Mouse (Mus musculus) midbrain, embryonic 16.5 days (tissue): ENCODE measurements around the gene Rps3a1. TPM values are rescaled to one million over a fixed set of nuclear protein-coding genes. Genes with fewer than 3 reads are reported as not detected.
A peak's percentile ranks its signal among the peaks of the same experiment; 100 is the strongest.
"Not testable (repeated sequence)": the region's sequence is repeated elsewhere in the genome, so short reads cannot be mapped to it uniquely, and the experiment has no call there.

ENCODE experiments used
- ATAC-seq: fragments of 200-750 bp; cut with Nextera tagmentation; 2 replicates; pipeline ENCODE4 v1.8.0; 2017; ENCODE audit warnings: moderate TSS enrichment
- H3K27ac ChIP-seq: fragments of 300-500 bp; sonication (generic); 2 replicates; pipeline ENCODE4 v1.5.1; 2014; ENCODE audit warnings: mild to moderate bottlenecking, low read length, mixed read lengths
- H3K27me3 ChIP-seq: fragments of 300-500 bp; sonication (generic); 2 replicates; pipeline ENCODE4 v1.6.1; 2014; ENCODE audit warnings: low read depth, low read length, mixed read lengths; ENCODE audit not compliant: control insufficient read depth, insufficient read depth
- H3K36me3 ChIP-seq: fragments of 300-500 bp; sonication (generic); 2 replicates; pipeline ENCODE4 v1.6.1; 2014; ENCODE audit warnings: mild to moderate bottlenecking, low read length, moderate library complexity, mixed read lengths; ENCODE audit not compliant: control insufficient read depth, insufficient read depth
- H3K4me1 ChIP-seq: fragments of 300-500 bp; sonication (generic); 2 replicates; pipeline ENCODE4 v1.6.1; 2014; ENCODE audit warnings: mild to moderate bottlenecking, low read length, mixed read lengths; ENCODE audit not compliant: control insufficient read depth, insufficient read depth
- H3K4me2 ChIP-seq: fragments of 300-500 bp; sonication (generic); 2 replicates; pipeline ENCODE4 v1.6.1; 2014; ENCODE audit warnings: mild to moderate bottlenecking, low read length, mixed read lengths
- H3K4me3 ChIP-seq: fragments of 300-500 bp; sonication (generic); 2 replicates; pipeline ENCODE4 v1.5.1; 2014; ENCODE audit warnings: low read depth, mild to moderate bottlenecking, low read length, moderate library complexity, mixed read lengths
- H3K9ac ChIP-seq: fragments of 300-500 bp; sonication (generic); 2 replicates; pipeline ENCODE4 v1.6.1; 2014; ENCODE audit warnings: low read depth, low read length, mixed read lengths
- H3K9me3 ChIP-seq: fragments of 300-500 bp; sonication (generic); replicated peaks from 2 replicates; pipeline ENCODE4 v1.6.1; 2014; ENCODE audit warnings: mild to moderate bottlenecking, low read length, mixed read lengths; ENCODE audit not compliant: control insufficient read depth, poor library complexity, severe bottlenecking
- WGBS: fragments of 180-500 bp; shearing (Covaris S2); extraction: QIAGEN DNeasy Blood & Tissue Kit; methylation state at CpG from one replicate; pipeline ENCODE4 v1.1.7; 2014; 5-methylcytosine and 5-hydroxymethylcytosine counted together
- polyA plus RNA-seq: library from polyadenylated mRNA; unstranded; fragments of >200 nt; fragmentation: Nextera tagmentation; extraction: Ambion mirVana; gene quantifications from 2 replicates; pipeline ENCODE4 v1.2.1, GENCODE M21; 2015

The Rps3a1 gene
- polyA plus RNA-seq, 1 experiment from 2014 or later: 494 TPM

- ATAC-seq: 0 out of 2 replicates have a peak, but pooled peaks have one; percentile 58
- Histone ChIP-seq H3K27me3 (no peaks in the 10 kb centered on the region), H3K9ac (no peak overlapping the region), H3K4me3 (no peak overlapping the region), H3K36me3 (no peaks in the 10 kb centered on the region), H3K4me2 (no peak overlapping the region), H3K9me3 (no peaks in the 10 kb centered on the region), H3K27ac (no peak overlapping the region), H3K4me1 (no peaks in the 10 kb centered on the region)
- 42% methylated on average over 8 of the region's 8 CpGs for WGBS
These were observed 34.6 kb downstream of the Rps3a1 start for GRCm38 (mm10) chr3:86107637-86108539.

- Histone ChIP-seq H3K27ac (no peak overlapping the region), H3K4me3 (no peak overlapping the region), H3K4me2 (no peak overlapping the region), H3K27me3 (no peaks in the 10 kb centered on the region), H3K9ac (no peak overlapping the region), H3K9me3 (no peaks in the 10 kb centered on the region), H3K4me1 (no peaks in the 10 kb centered on the region), H3K36me3 (no peaks in the 10 kb centered on the region)
- ATAC-seq: no peak
- WGBS: 96% methylated on average over 8 of the region's 8 CpGs
These were observed 36.3 kb downstream of the Rps3a1 start for GRCm38 (mm10) chr3:86106086-86106632.

- no peak overlapping the region for H3K4me2 ChIP-seq
- H3K9me3 ChIP-seq: no peaks in the 10 kb centered on the region
- no peaks in the 10 kb centered on the region for H3K4me1 ChIP-seq
- no peak overlapping the region for H3K4me3 ChIP-seq
- ATAC-seq: no peak
- no peaks in the 10 kb centered on the region for H3K36me3 ChIP-seq
- WGBS: 85% methylated on average over 4 of the region's 4 CpGs
- H3K27me3 ChIP-seq: no peaks in the 10 kb centered on the region
- no peak overlapping the region for H3K27ac ChIP-seq
- no peak overlapping the region for H3K9ac ChIP-seq
These were observed 37.6 kb downstream of the Rps3a1 start for GRCm38 (mm10) chr3:86104909-86105308.

GRCm38 (mm10) chr3:86104433-86104832 is 38.1 kb downstream of the Rps3a1 start:
- 91% methylated on average over 7 of the region's 7 CpGs for WGBS
- H3K9me3 ChIP-seq, H3K27me3 ChIP-seq, H3K4me3 ChIP-seq, H3K4me1 ChIP-seq, H3K36me3 ChIP-seq, H3K4me2 ChIP-seq, ATAC-seq, H3K27ac ChIP-seq, H3K9ac ChIP-seq: not testable (repeated sequence)

GRCm38 (mm10) chr3:86103449-86104291 is 38.8 kb downstream of the Rps3a1 start:
- Histone ChIP-seq H3K4me1 (no peaks in the 10 kb centered on the region), H3K27me3 (no peaks in the 10 kb centered on the region), H3K9ac (no peak overlapping the region), H3K9me3 (no peaks in the 10 kb centered on the region), H3K4me2 (no peak overlapping the region), H3K36me3 (0 out of 2 replicates have a peak, but pooled peaks cover 3% of the 10 kb centered on the region), H3K4me3 (no peak overlapping the region), H3K27ac (no peak overlapping the region)
- no peak for ATAC-seq
- 89% methylated on average over 15 of the region's 18 CpGs for WGBS

- H3K4me3 ChIP-seq: no peak overlapping the region
- 73% methylated on average over 6 of the region's 6 CpGs for WGBS
- H3K27me3 ChIP-seq: no peaks in the 10 kb centered on the region
- H3K27ac ChIP-seq: no peak overlapping the region
- 0 out of 2 replicates have a peak, but pooled peaks cover 3% of the 10 kb centered on the region for H3K36me3 ChIP-seq
- H3K9ac ChIP-seq: no peak overlapping the region
- H3K9me3 ChIP-seq: no peaks in the 10 kb centered on the region
- H3K4me2 ChIP-seq: no peak overlapping the region
- H3K4me1 ChIP-seq: no peaks in the 10 kb centered on the region
- ATAC-seq: no peak
These were observed 40.5 kb downstream of the Rps3a1 start for GRCm38 (mm10) chr3:86101956-86102355.

- Histone ChIP-seq H3K27me3 (no peaks in the 10 kb centered on the region), H3K9ac (no peak overlapping the region), H3K9me3 (no peaks in the 10 kb centered on the region), H3K4me3 (no peak overlapping the region), H3K4me2 (0 out of 2 replicates have a peak overlapping the region, but pooled peaks have one; percentile 4), H3K36me3 (no peaks in the 10 kb centered on the region), H3K27ac (peak overlapping the region; percentile 71), H3K4me1 (peaks cover 8% of the 10 kb centered on the region)
- WGBS: 56% methylated on average over 5 of the region's 5 CpGs
- peak; percentile 61; the same call in 1 of the 2 replicates for ATAC-seq
These were observed 48.6 kb downstream of the Rps3a1 start for GRCm38 (mm10) chr3:86093907-86094306.

GRCm38 (mm10) chr3:86093213-86093845 is 49.2 kb downstream of the Rps3a1 start:
- H3K27ac ChIP-seq: peak overlapping the region; percentile 76
- no peaks in the 10 kb centered on the region for H3K9me3 ChIP-seq
- 15% methylated on average over 6 of the region's 6 CpGs for WGBS
- peak; percentile 83 for ATAC-seq
- peak overlapping the region; percentile 22; the same call in 1 of the 2 replicates for H3K9ac ChIP-seq
- peaks cover 8% of the 10 kb centered on the region for H3K4me1 ChIP-seq
- no peaks in the 10 kb centered on the region for H3K36me3 ChIP-seq
- H3K4me2 ChIP-seq: 0 out of 2 replicates have a peak overlapping the region, but pooled peaks have one; percentile 4
- no peaks in the 10 kb centered on the region for H3K27me3 ChIP-seq
- H3K4me3 ChIP-seq: no peak overlapping the region
